Mouse (Mus musculus) liver, embryonic 16.5 days (tissue): ENCODE measurements around the gene Ilf3. TPM values are rescaled to one million over a fixed set of nuclear protein-coding genes. Genes with fewer than 3 reads are reported as not detected.

Experiments used
- ATAC-seq: fragments of 200-750 bp; cut with Nextera tagmentation; 2 replicates; pipeline ENCODE4 v1.8.0; 2017; ENCODE audit warnings: low read depth, mild to moderate bottlenecking, moderate number of reproducible peaks, moderate library complexity
- H3K27ac ChIP-seq: fragments of 300-500 bp; sonication (generic); 2 replicates; pipeline ENCODE4 v1.5.1; 2014; ENCODE audit warnings: mild to moderate bottlenecking, low read length
- H3K27me3 ChIP-seq: fragments of 300-500 bp; sonication (generic); 2 replicates; pipeline ENCODE4 v1.6.1; 2014; ENCODE audit warnings: low read depth, low read length, mixed read lengths; ENCODE audit not compliant: control insufficient read depth, insufficient read depth
- H3K36me3 ChIP-seq: fragments of 300-500 bp; sonication (generic); 2 replicates; pipeline ENCODE4 v1.6.1; 2014; ENCODE audit warnings: mild to moderate bottlenecking; ENCODE audit not compliant: control insufficient read depth, insufficient read depth
- H3K4me1 ChIP-seq: fragments of 300-500 bp; sonication (generic); 2 replicates; pipeline ENCODE4 v1.6.1; 2014; ENCODE audit warnings: low read depth, low read length, mixed read lengths; ENCODE audit not compliant: control insufficient read depth
- H3K4me2 ChIP-seq: fragments of 300-500 bp; sonication (generic); 2 replicates; pipeline ENCODE4 v1.6.1; 2014; ENCODE audit warnings: low read depth, low read length, mixed read lengths
- H3K4me3 ChIP-seq: fragments of 300-500 bp; sonication (generic); 2 replicates; pipeline ENCODE4 v1.5.1; 2014; ENCODE audit warnings: low read depth, mild to moderate bottlenecking, low read length
- H3K9ac ChIP-seq: fragments of 300-500 bp; sonication (generic); 2 replicates; pipeline ENCODE4 v1.6.1; 2014; ENCODE audit warnings: low read depth, low read length
- H3K9me3 ChIP-seq: fragments of 300-500 bp; sonication (generic); replicated peaks from 2 replicates; pipeline ENCODE4 v1.6.1; 2016; ENCODE audit warnings: low read length; ENCODE audit not compliant: control insufficient read depth
- WGBS: fragments of 180-500 bp; shearing (Covaris S2); extraction: QIAGEN DNeasy Blood & Tissue Kit; methylation state at CpG from one replicate; pipeline ENCODE4 v1.1.7; 2014; ENCODE audit not compliant: insufficient replicate concordance; 5-methylcytosine and 5-hydroxymethylcytosine counted together
- polyA plus RNA-seq: library from polyadenylated mRNA; unstranded; fragments of >200 nt; fragmentation: Nextera tagmentation; extraction: Ambion mirVana; gene quantifications from 2 replicates; pipeline ENCODE4 v1.2.1, GENCODE M21; 2015

Ilf3 gene
- polyA plus RNA-seq, 1 experiment from 2014 or later = 37.2 TPM

DNA sequence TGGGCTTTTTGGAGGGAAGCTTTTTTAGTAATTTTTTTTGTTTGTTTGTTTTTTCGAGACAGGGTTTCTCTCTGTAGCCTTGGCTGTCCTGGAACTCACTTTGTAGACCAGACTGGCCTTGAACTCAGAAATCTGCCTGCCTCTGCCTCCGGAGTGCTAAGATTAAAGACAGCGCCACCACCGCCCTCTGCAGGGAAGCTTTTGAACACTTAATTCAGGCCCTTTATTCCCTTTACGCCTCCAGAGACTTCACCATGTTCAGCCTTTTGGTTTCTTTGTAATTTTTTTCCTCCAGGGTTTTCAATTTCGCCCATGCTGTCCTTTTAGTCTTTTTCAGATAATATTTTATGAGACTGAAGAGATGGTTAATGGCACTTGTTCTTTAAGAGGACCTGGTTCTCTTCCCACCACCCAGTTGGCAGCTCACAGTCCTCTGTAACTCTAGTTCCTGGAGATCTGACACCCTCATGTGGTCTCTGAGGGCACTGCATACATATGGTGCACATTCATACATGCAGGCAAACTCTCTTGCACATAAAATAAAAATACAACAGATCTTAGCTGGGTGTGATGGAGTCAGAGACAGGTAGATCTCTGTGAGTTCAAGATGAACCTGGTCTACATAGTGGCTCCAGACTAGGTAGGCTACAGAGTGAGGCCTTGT, 77.5 kb downstream of the Ilf3 start:
- Histone ChIP-seq H3K9me3 (no peaks in the 10 kb centered on the region), H3K4me1 (peaks cover 6% of the 10 kb centered on the region), H3K4me2 (no peak overlapping the region), H3K9ac (no peak overlapping the region), H3K27ac (no peak overlapping the region), H3K27me3 (no peaks in the 10 kb centered on the region), H3K4me3 (no peak overlapping the region), H3K36me3 (peaks cover 5% of the 10 kb centered on the region; the same call in 1 of the 2 replicates)
- ATAC-seq = no peak
- 89% methylated on average over 6 of the region's 6 CpGs for WGBS

DNA sequence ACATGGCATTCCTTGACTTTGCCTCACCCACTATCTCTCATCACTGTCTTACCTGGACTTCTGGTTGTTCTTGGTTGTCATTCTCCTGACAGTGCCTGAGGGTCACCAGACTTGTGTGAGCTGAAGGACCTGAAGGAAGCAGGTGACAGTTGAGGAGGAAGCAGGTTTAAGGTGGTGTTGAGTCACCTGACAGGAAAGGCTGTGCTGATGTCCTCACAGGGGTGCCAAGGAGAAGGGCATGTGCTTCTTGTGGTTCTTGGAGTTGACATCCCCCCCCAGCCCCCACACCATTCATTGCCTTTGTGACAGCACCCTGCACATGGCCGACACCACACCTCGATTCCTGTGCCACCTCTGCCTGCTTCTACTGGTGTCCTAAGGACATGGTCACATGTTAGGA, 80.1 kb downstream of the Ilf3 start:
- no peak overlapping the region for H3K4me3 ChIP-seq
- WGBS = 77% methylated on average over 2 of the region's 2 CpGs
- no peak overlapping the region for H3K27ac ChIP-seq
- H3K9me3 ChIP-seq = no peaks in the 10 kb centered on the region
- no peak overlapping the region for H3K9ac ChIP-seq
- H3K4me2 ChIP-seq = no peak overlapping the region
- H3K27me3 ChIP-seq = no peaks in the 10 kb centered on the region
- no peak for ATAC-seq
- peaks cover 5% of the 10 kb centered on the region; the same call in 1 of the 2 replicates for H3K36me3 ChIP-seq
- H3K4me1 ChIP-seq = peaks cover 19% of the 10 kb centered on the region

DNA sequence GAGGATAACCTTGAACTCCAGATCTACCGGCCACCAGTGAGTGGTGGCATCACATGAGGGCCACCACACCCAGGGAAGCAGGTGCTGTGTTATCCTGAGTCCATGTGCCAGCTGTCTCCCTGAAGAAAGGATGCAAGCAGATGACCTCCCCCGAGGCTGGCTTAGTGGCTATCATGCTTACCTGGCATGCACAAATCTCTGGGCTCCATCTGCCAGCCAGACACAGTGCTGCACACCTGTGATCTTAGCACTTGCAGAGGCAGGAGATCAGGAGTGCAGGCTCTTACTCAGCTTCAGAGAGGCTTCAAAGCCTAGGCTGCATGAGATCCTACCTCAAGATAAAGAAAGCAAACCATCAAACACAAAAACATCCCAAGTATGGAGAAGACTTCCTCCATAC, 82.0 kb downstream of the Ilf3 start:
- Histone ChIP-seq H3K27me3 (no peaks in the 10 kb centered on the region), H3K4me2 (no peak overlapping the region), H3K27ac (no peak overlapping the region), H3K9me3 (no peaks in the 10 kb centered on the region), H3K9ac (no peak overlapping the region), H3K36me3 (peaks cover 5% of the 10 kb centered on the region; the same call in 1 of the 2 replicates), H3K4me1 (peaks cover 20% of the 10 kb centered on the region), H3K4me3 (no peak overlapping the region)
- ATAC-seq = no peak
- 46% methylated on average over 2 of the region's 2 CpGs for WGBS

DNA sequence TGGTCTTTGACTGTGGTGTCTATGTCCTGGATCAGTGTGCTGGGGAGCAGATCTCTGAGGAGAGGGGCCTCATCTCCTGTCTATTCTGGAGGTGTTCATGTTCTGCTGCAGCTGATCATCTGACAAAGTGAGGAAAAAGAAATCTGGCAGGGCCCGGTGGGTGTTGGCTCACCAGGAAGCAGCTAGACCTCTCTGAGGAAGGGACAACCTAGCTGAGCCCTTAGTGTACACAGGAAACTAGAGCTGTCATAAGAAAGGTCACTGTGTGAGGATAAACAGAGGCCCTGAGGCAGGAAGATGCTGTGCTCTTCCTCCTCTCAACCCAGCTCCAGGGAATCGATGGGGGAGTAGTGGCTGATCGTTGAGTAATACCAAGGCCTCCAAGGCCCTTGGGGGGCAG, 82.6 kb downstream of the Ilf3 start:
- no peak for ATAC-seq

DNA sequence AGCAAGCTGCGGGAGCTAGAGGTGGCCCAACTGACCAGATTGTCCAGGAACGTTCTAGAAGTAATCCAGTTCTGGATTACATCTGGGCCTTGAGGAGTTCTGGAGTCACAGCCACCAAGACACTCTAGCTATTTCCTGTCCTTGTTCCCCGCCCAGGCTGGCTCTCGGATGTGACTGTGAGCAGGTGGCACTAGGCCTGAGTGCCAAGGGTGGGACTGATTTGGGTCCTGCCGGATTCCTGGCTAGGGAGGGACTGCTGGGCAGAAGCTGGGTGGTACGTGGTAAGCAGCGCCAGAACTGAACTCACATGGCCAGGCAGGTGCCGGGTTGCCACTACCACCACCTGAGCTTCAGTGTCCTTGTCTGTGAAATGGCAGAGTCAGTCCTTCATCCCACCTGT, 83.7 kb downstream of the Ilf3 start:
- Histone ChIP-seq H3K4me3 (no peak overlapping the region), H3K4me2 (no peak overlapping the region)

More for the DNA sequence above, 82.6 kb downstream of the Ilf3 start:
- no peak overlapping the region for H3K4me2 ChIP-seq
- H3K9me3 ChIP-seq = no peaks in the 10 kb centered on the region
- no peak overlapping the region; the same call in 1 of the 2 replicates for H3K27ac ChIP-seq
- H3K9ac ChIP-seq = no peak overlapping the region
- H3K27me3 ChIP-seq = no peaks in the 10 kb centered on the region
- H3K4me3 ChIP-seq = no peak overlapping the region
- H3K4me1 ChIP-seq = peaks cover 25% of the 10 kb centered on the region
- 40% methylated on average over 3 of the region's 3 CpGs for WGBS
- H3K36me3 ChIP-seq = peaks cover 2% of the 10 kb centered on the region; the same call in 1 of the 2 replicates

DNA sequence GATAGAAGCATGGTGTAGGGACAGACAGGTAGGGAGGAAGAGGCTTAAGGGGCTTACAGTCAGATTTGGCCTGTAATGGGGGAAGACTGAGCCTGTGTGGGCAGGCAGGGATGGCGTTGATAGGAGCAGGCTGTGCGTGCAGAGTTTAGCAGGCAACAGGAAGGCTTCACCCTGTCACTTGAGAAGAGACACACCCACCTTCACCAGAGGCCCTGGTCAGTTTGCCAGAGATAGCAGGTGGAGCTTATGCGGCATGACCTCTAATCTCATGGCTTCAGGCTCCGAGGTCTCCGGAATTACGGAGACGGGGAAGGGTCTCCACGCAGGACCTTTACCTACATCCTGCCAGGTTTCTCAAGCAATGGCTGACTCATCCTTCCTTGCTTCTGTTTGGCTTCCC, 84.2 kb downstream of the Ilf3 start:
- Histone ChIP-seq H3K9ac (no peak overlapping the region), H3K36me3 (no peaks in the 10 kb centered on the region), H3K9me3 (no peaks in the 10 kb centered on the region), H3K4me2 (no peak overlapping the region), H3K4me3 (no peak overlapping the region), H3K27me3 (no peaks in the 10 kb centered on the region), H3K27ac (peak overlapping the region; percentile 42), H3K4me1 (peaks cover 31% of the 10 kb centered on the region)
- ATAC-seq = peak; percentile 69
- 4% methylated on average over 8 of the region's 8 CpGs for WGBS

More for the DNA sequence above, 83.7 kb downstream of the Ilf3 start:
- no peaks in the 10 kb centered on the region for H3K36me3 ChIP-seq
- H3K4me1 ChIP-seq = peaks cover 31% of the 10 kb centered on the region
- no peaks in the 10 kb centered on the region for H3K9me3 ChIP-seq
- no peak for ATAC-seq
- H3K27me3 ChIP-seq = no peaks in the 10 kb centered on the region
- peak overlapping the region; percentile 42 for H3K27ac ChIP-seq
- no peak overlapping the region for H3K9ac ChIP-seq
- 65% methylated on average over 8 of the region's 8 CpGs for WGBS

DNA sequence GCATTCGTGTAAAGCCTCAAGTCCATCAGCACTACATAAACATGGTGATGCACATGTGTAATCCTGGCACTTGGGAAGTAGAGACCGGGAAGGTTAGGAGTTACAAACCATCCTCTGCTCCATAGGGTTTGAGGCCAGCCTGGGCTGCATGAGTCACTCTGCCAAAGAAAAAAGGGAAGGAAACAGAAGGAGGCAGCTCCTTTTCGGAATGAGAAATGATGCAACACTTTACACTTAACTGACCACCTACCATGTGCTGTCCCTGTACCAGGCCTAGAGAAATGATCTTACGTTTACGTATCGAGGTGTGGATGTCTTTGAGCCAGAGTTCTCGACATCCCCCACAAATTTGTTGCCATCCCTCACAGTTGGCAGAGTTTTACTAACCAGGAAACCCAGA, 85.3 kb downstream of the Ilf3 start:
- H3K4me2 ChIP-seq = no peak overlapping the region
- H3K9me3 ChIP-seq = no peaks in the 10 kb centered on the region
- no peaks in the 10 kb centered on the region for H3K36me3 ChIP-seq
- no peak overlapping the region for H3K9ac ChIP-seq
- ATAC-seq = no peak
- H3K27me3 ChIP-seq = no peaks in the 10 kb centered on the region
- H3K4me3 ChIP-seq = no peak overlapping the region
- peaks cover 31% of the 10 kb centered on the region for H3K4me1 ChIP-seq
- H3K27ac ChIP-seq = no peak overlapping the region
- 46% methylated on average over 7 of the region's 7 CpGs for WGBS

DNA sequence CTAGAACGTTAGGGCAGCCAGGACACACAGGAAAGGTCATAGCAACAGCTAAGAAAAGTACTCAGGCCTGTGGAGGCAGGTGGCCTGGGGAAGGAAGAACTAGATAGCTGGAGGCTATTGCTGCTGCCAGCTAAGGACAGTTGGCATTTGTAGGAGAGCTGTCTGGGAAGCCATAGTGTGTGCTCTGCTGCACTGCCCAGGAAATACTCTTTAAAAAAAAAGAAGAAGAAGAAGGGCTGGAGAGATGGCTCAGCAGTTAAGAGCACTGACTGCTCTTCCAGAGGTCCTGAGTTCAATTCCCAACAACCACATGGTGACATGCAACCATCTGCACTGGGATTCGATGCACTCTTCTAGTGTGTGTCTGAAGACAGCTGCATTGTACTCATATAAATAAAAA, 85.8 kb downstream of the Ilf3 start:
- peaks cover 31% of the 10 kb centered on the region for H3K4me1 ChIP-seq
- no peak overlapping the region for H3K4me3 ChIP-seq
- WGBS = 60% methylated on average over 2 of the region's 2 CpGs
- no peak for ATAC-seq
- H3K4me2 ChIP-seq = no peak overlapping the region
- H3K9ac ChIP-seq = no peak overlapping the region
- no peak overlapping the region for H3K27ac ChIP-seq
- peaks cover 4% of the 10 kb centered on the region; the same call in 1 of the 2 replicates for H3K36me3 ChIP-seq
- H3K9me3 ChIP-seq = no peaks in the 10 kb centered on the region
- no peaks in the 10 kb centered on the region for H3K27me3 ChIP-seq

DNA sequence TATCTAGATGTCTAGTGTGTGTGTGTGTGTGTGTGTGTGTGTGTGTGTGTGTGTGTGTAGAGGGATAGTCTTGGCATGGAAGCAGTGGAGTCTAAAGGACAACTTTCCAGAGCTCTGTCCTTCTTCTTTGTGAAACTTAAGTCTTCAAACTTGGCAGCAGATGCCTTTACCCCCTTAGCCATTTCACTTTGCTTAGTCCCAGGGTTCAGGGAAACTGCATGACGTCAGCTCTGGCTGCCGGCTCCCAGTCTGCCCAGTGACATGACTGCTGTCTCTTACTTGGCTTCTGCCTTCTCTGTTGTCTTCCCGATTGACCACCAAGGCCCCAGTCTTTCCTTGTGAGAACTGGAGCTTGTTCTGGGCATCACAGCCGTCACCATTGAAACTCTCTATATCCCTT, 86.9 kb downstream of the Ilf3 start:
- Histone ChIP-seq H3K27ac (no peak overlapping the region), H3K4me2 (no peak overlapping the region), H3K36me3 (peaks cover 11% of the 10 kb centered on the region), H3K9me3 (no peaks in the 10 kb centered on the region), H3K27me3 (no peaks in the 10 kb centered on the region), H3K4me1 (peaks cover 31% of the 10 kb centered on the region), H3K9ac (no peak overlapping the region), H3K4me3 (no peak overlapping the region)
- 76% methylated on average over 4 of the region's 4 CpGs for WGBS
- ATAC-seq = no peak
